Mouse (Mus musculus) neural tube, embryonic 11.5 days (tissue): ENCODE data around the gene Macrod2. TPM values are rescaled to one million over a fixed set of nuclear protein-coding genes. Genes with fewer than 3 reads are reported as not detected.

Experiments used
- ATAC-seq: fragments of 200-750 bp; cut with Nextera tagmentation; 2 replicates; pipeline ENCODE4 v1.8.0; 2017; ENCODE audit warnings: moderate number of reproducible peaks, mild to moderate bottlenecking, moderate TSS enrichment, moderate library complexity; ENCODE audit not compliant: insufficient read depth, low FRiP score, low TSS enrichment
- DNase-seq: peaks from one replicate; pipeline ENCODE4 v3.0.0-alpha.2; 2015; ENCODE audit warnings: low spot score
- H3K27ac ChIP-seq: fragments of 300-500 bp; sonication (generic); 2 replicates; pipeline ENCODE4 v1.5.1; 2014; ENCODE audit warnings: low read depth, mild to moderate bottlenecking, low read length
- H3K27me3 ChIP-seq: fragments of 300-500 bp; sonication (generic); 2 replicates; pipeline ENCODE4 v1.6.1; 2014; ENCODE audit warnings: mild to moderate bottlenecking, low read length, mixed read lengths; ENCODE audit not compliant: control insufficient read depth, insufficient read depth
- H3K36me3 ChIP-seq: fragments of 300-500 bp; sonication (generic); 2 replicates; pipeline ENCODE4 v1.6.1; 2014; ENCODE audit warnings: mild to moderate bottlenecking, low read length, moderate library complexity, mixed read lengths; ENCODE audit not compliant: control insufficient read depth, insufficient read depth
- H3K4me1 ChIP-seq: fragments of 300-500 bp; sonication (generic); 2 replicates; pipeline ENCODE4 v1.6.1; 2014; ENCODE audit warnings: low read length, mixed read lengths; ENCODE audit not compliant: control insufficient read depth, insufficient read depth
- H3K4me2 ChIP-seq: fragments of 300-500 bp; sonication (generic); 2 replicates; pipeline ENCODE4 v1.6.1; 2014; ENCODE audit warnings: low read depth, mild to moderate bottlenecking, moderate library complexity
- H3K4me3 ChIP-seq: fragments of 300-500 bp; sonication (generic); 2 replicates; pipeline ENCODE4 v1.5.1; 2014; ENCODE audit warnings: low read depth, low read length
- H3K9ac ChIP-seq: fragments of 300-500 bp; sonication (generic); 2 replicates; pipeline ENCODE4 v1.6.1; 2014; ENCODE audit warnings: mild to moderate bottlenecking, low read length
- H3K9me3 ChIP-seq: fragments of 300-500 bp; sonication (generic); 2 replicates; pipeline ENCODE4 v1.6.1; 2016; ENCODE audit warnings: low read length; ENCODE audit not compliant: control insufficient read depth
- WGBS: fragments of 180-500 bp; shearing (Covaris S2); extraction: QIAGEN DNeasy Blood & Tissue Kit; methylation state at CpG from one replicate; pipeline ENCODE4 v1.1.7; 2014; 5-methylcytosine and 5-hydroxymethylcytosine counted together
- polyA plus RNA-seq: library from polyadenylated mRNA; unstranded; fragments of >200 nt; fragmentation: Nextera tagmentation; extraction: Ambion mirVana; gene quantifications from 2 replicates; pipeline ENCODE4 v1.2.1, GENCODE M21; 2014

The Macrod2 gene
- polyA plus RNA-seq, result 46.0 and 50.0 TPM in 2 replicates

GRCm38 (mm10) chr2:140395179-140395578, at the start of gene Macrod2:
Gene Macrod2, plus strand, starts transcription at chr2:140395309.
- under 1% methylated on average over 38 of the region's 47 CpGs for WGBS
- no peaks in the 10 kb centered on the region for H3K36me3 ChIP-seq
- peak; percentile 99 for DNase-seq
- H3K9ac ChIP-seq, result peak within 1 kb of the TSS; percentile 67
- no peaks in the 10 kb centered on the region for H3K4me1 ChIP-seq
- peak; percentile 99 for ATAC-seq
- peak within 1 kb of the TSS; percentile 78 for H3K4me3 ChIP-seq
- peak within 1 kb of the TSS; percentile 84 for H3K4me2 ChIP-seq
- H3K9me3 ChIP-seq, result no peaks in the 10 kb centered on the region
- H3K27ac ChIP-seq, result no peak within 1 kb of the TSS
- H3K27me3 ChIP-seq, result no peaks in the 10 kb centered on the region

GRCm38 (mm10) chr2:140359905-140360304, 35.2 kb upstream of the Macrod2 start:
- Histone ChIP-seq H3K4me3 (no peak overlapping the region), H3K27me3 (no peaks in the 10 kb centered on the region), H3K27ac (no peak overlapping the region), H3K9ac (no peak overlapping the region), H3K9me3 (no peaks in the 10 kb centered on the region), H3K4me1 (no peaks in the 10 kb centered on the region), H3K36me3 (no peaks in the 10 kb centered on the region), H3K4me2 (no peak overlapping the region)
- 56% methylated on average over 2 of the region's 2 CpGs for WGBS
- ATAC-seq (no peak), DNase-seq (no peak)

GRCm38 (mm10) chr2:140364804-140365203, 30.3 kb upstream of the Macrod2 start:
- H3K36me3 ChIP-seq, result no peaks in the 10 kb centered on the region
- H3K27ac ChIP-seq, result no peak overlapping the region
- no peak for ATAC-seq
- H3K4me2 ChIP-seq, result no peak overlapping the region
- no peak overlapping the region for H3K9ac ChIP-seq
- no peaks in the 10 kb centered on the region for H3K4me1 ChIP-seq
- WGBS, result 89% methylated on average over 1 of the region's 1 CpGs
- no peaks in the 10 kb centered on the region for H3K27me3 ChIP-seq
- no peaks in the 10 kb centered on the region for H3K9me3 ChIP-seq
- H3K4me3 ChIP-seq, result no peak overlapping the region
- no peak for DNase-seq

GRCm38 (mm10) chr2:140389525-140389924, 5.6 kb upstream of the Macrod2 start, which contains the start of gene Sel1l2:
Gene Sel1l2, minus strand, starts transcription at chr2:140389706.
- H3K4me1 ChIP-seq, result no peaks in the 10 kb centered on the region
- 27% methylated on average over 4 of the region's 4 CpGs for WGBS
- H3K27ac ChIP-seq, result no peak within 1 kb of the TSS
- H3K9ac ChIP-seq, result no peak within 1 kb of the TSS
- ATAC-seq (no peak), DNase-seq (no peak)
- no peaks in the 10 kb centered on the region for H3K36me3 ChIP-seq
- no peak within 1 kb of the TSS for H3K4me3 ChIP-seq
- no peaks in the 10 kb centered on the region for H3K27me3 ChIP-seq
- no peak within 1 kb of the TSS for H3K4me2 ChIP-seq
- no peaks in the 10 kb centered on the region for H3K9me3 ChIP-seq

- Histone ChIP-seq H3K4me3 (peak overlapping the region; percentile 78), H3K9ac (peak overlapping the region; percentile 67), H3K9me3 (no peaks in the 10 kb centered on the region), H3K27ac (no peak overlapping the region), H3K36me3 (no peaks in the 10 kb centered on the region), H3K4me1 (no peaks in the 10 kb centered on the region), H3K27me3 (no peaks in the 10 kb centered on the region), H3K4me2 (peak overlapping the region; percentile 84)
- under 1% methylated on average over 33 of the region's 58 CpGs for WGBS
- peak; percentile 62 for DNase-seq
- ATAC-seq, result peak; percentile 74
These were observed 679 bp downstream of the Macrod2 start for GRCm38 (mm10) chr2:140395744-140396231.

- Histone ChIP-seq H3K27me3 (no peaks in the 10 kb centered on the region), H3K4me2 (no peak overlapping the region), H3K9me3 (no peaks in the 10 kb centered on the region), H3K4me3 (no peak overlapping the region), H3K4me1 (no peaks in the 10 kb centered on the region), H3K27ac (no peak overlapping the region), H3K9ac (no peak overlapping the region), H3K36me3 (no peaks in the 10 kb centered on the region)
- DNase-seq, result no peak
- no peak for ATAC-seq
These were observed 30.7 kb downstream of the Macrod2 start for GRCm38 (mm10) chr2:140425844-140426243.

- Histone ChIP-seq H3K36me3 (no peaks in the 10 kb centered on the region), H3K4me2 (no peak overlapping the region), H3K4me3 (no peak overlapping the region), H3K9me3 (no peaks in the 10 kb centered on the region), H3K4me1 (no peaks in the 10 kb centered on the region), H3K27me3 (no peaks in the 10 kb centered on the region), H3K27ac (no peak overlapping the region), H3K9ac (no peak overlapping the region)
- ATAC-seq, result peak; percentile 66
- 24% methylated on average over 4 of the region's 4 CpGs for WGBS
- no peak for DNase-seq
These were observed 32.2 kb downstream of the Macrod2 start for GRCm38 (mm10) chr2:140427283-140427682.

GRCm38 (mm10) chr2:140439081-140439480, 44.0 kb downstream of the Macrod2 start:
- Histone ChIP-seq H3K36me3 (no peaks in the 10 kb centered on the region), H3K4me2 (no peak overlapping the region), H3K9ac (no peak overlapping the region), H3K4me3 (no peak overlapping the region), H3K9me3 (no peaks in the 10 kb centered on the region), H3K27me3 (no peaks in the 10 kb centered on the region), H3K4me1 (no peaks in the 10 kb centered on the region), H3K27ac (no peak overlapping the region)
- DNase-seq, result no peak
- 75% methylated on average over 4 of the region's 4 CpGs for WGBS
- no peak for ATAC-seq

- no peak overlapping the region for H3K4me2 ChIP-seq
- WGBS, result 81% methylated on average over 2 of the region's 2 CpGs
- DNase-seq (no peak), ATAC-seq (no peak)
- H3K27ac ChIP-seq, result no peak overlapping the region
- no peaks in the 10 kb centered on the region for H3K4me1 ChIP-seq
- no peaks in the 10 kb centered on the region for H3K36me3 ChIP-seq
- H3K9ac ChIP-seq, result no peak overlapping the region
- H3K9me3 ChIP-seq, result no peaks in the 10 kb centered on the region
- H3K27me3 ChIP-seq, result no peaks in the 10 kb centered on the region
- H3K4me3 ChIP-seq, result no peak overlapping the region
These were observed 53.5 kb downstream of the Macrod2 start for GRCm38 (mm10) chr2:140448636-140449035.
